Mouse (Mus musculus) heart, embryonic 15.5 days (tissue): ENCODE data around the gene Ulk1. TPM values are rescaled to one million over a fixed set of nuclear protein-coding genes. Genes with fewer than 3 reads are reported as not detected.
A peak's percentile ranks its signal among the peaks of the same experiment; 100 is the strongest.
"Not testable (repeated sequence)": the region's sequence is repeated elsewhere in the genome, so short reads cannot be mapped to it uniquely, and the experiment has no call there.

Source experiments
- ATAC-seq: fragments of 200-750 bp; cut with Nextera tagmentation; replicated peaks from 2 replicates; pipeline ENCODE4 v1.8.0; 2017; ENCODE audit warnings: low read depth, moderate TSS enrichment; ENCODE audit not compliant: insufficient number of reproducible peaks, insufficient read depth, low FRiP score
- H3K27ac ChIP-seq: fragments of 300-500 bp; sonication (generic); 2 replicates; pipeline ENCODE4 v1.5.1; 2015; ENCODE audit warnings: mild to moderate bottlenecking, inconsistent platforms
- H3K27me3 ChIP-seq: fragments of 300-500 bp; sonication (generic); 2 replicates; pipeline ENCODE4 v1.6.1; 2015; ENCODE audit warnings: inconsistent platforms
- H3K36me3 ChIP-seq: fragments of 300-500 bp; sonication (generic); 2 replicates; pipeline ENCODE4 v1.6.1; 2015; ENCODE audit warnings: mild to moderate bottlenecking, inconsistent platforms
- H3K4me1 ChIP-seq: fragments of 300-500 bp; sonication (generic); replicated peaks from 2 replicates; pipeline ENCODE4 v1.6.1; 2015; ENCODE audit warnings: inconsistent platforms
- H3K4me2 ChIP-seq: fragments of 300-500 bp; sonication (generic); 2 replicates; pipeline ENCODE4 v1.6.1; 2015; ENCODE audit warnings: inconsistent platforms, mild to moderate bottlenecking, moderate library complexity
- H3K4me3 ChIP-seq: fragments of 300-500 bp; sonication (generic); 2 replicates; pipeline ENCODE4 v1.5.1; 2015; ENCODE audit warnings: mild to moderate bottlenecking, inconsistent platforms
- H3K9ac ChIP-seq: fragments of 300-500 bp; sonication (generic); 2 replicates; pipeline ENCODE4 v1.6.1; 2015; ENCODE audit warnings: mild to moderate bottlenecking, inconsistent platforms
- H3K9me3 ChIP-seq: fragments of 300-500 bp; sonication (generic); replicated peaks from 2 replicates; pipeline ENCODE4 v1.6.1; 2016; ENCODE audit warnings: inconsistent platforms
- WGBS: fragments of 180-500 bp; shearing (Covaris S2); methylation state at CpG from one replicate; pipeline ENCODE4 v1.1.7; 2015; ENCODE audit warnings: mixed read lengths; 5-methylcytosine and 5-hydroxymethylcytosine counted together
- polyA plus RNA-seq: library from polyadenylated mRNA; unstranded; fragments of >200 nt; fragmentation: Nextera tagmentation; extraction: Ambion mirVana; gene quantifications from 2 replicates; pipeline ENCODE4 v1.2.1, GENCODE M21; 2015

Ulk1 gene
- polyA plus RNA-seq, 1 experiment from 2014 or later: 9.2 TPM

- H3K4me2 ChIP-seq: peak within 1 kb of the TSS; percentile 94
- no peaks in the 10 kb centered on the region for H3K9me3 ChIP-seq
- H3K4me3 ChIP-seq: peak within 1 kb of the TSS; percentile 86
- peaks cover 18% of the 10 kb centered on the region for H3K4me1 ChIP-seq
- peak within 1 kb of the TSS; percentile 67 for H3K27ac ChIP-seq
- H3K9ac ChIP-seq: peak within 1 kb of the TSS; percentile 81
- peaks cover 20% of the 10 kb centered on the region for H3K36me3 ChIP-seq
- H3K27me3 ChIP-seq: no peaks in the 10 kb centered on the region
- 0% methylated on average over 57 of the region's 57 CpGs for WGBS
- peak; percentile 86 for ATAC-seq
Observed at GRCm38 (mm10) chr5:110779998-110780760, 29.7 kb downstream of the Ulk1 start, which contains the start of gene Pus1. Gene Pus1, minus strand, starts transcription at chr5:110780659.

- Histone ChIP-seq H3K27me3 (no peaks in the 10 kb centered on the region), H3K27ac (no peak overlapping the region), H3K4me2 (peak overlapping the region; percentile 94), H3K36me3 (peaks cover 24% of the 10 kb centered on the region), H3K9me3 (no peaks in the 10 kb centered on the region), H3K4me1 (peaks cover 18% of the 10 kb centered on the region), H3K4me3 (peak overlapping the region; percentile 86), H3K9ac (peak overlapping the region; percentile 81)
- WGBS: 19% methylated on average over 15 of the region's 15 CpGs
- no peak for ATAC-seq
Observed at GRCm38 (mm10) chr5:110779276-110779997, 30.5 kb downstream of the Ulk1 start.

GRCm38 (mm10) chr5:110778263-110778662 lies 31.6 kb downstream of the Ulk1 start:
- H3K4me1 ChIP-seq: peaks cover 18% of the 10 kb centered on the region
- no peak overlapping the region for H3K4me2 ChIP-seq
- H3K9ac ChIP-seq: no peak overlapping the region
- H3K9me3 ChIP-seq: no peaks in the 10 kb centered on the region
- no peak overlapping the region for H3K4me3 ChIP-seq
- 82% methylated on average over 12 of the region's 12 CpGs for WGBS
- H3K36me3 ChIP-seq: peaks cover 33% of the 10 kb centered on the region
- no peak overlapping the region for H3K27ac ChIP-seq
- no peaks in the 10 kb centered on the region for H3K27me3 ChIP-seq
- no peak for ATAC-seq

DNA sequence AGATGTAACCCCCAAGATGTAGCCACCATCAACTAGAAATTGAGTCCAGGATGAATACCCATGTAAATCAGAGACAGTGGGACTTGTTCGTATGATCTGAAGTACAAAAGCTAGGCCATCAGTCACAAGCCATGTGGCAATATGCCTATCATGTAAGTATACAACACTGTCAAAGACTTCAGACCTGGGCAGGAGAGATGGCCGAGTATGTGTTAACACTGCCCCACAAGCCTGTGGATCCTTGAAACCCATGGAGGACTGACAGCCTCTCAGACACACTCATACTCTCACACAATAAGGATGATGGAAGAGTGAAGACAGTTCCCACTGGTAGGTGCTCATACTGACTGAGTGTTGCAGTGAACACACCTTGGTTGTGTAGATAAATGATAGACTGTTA lies 33.8 kb downstream of the Ulk1 start:
- Histone ChIP-seq H3K36me3 (peaks cover 43% of the 10 kb centered on the region), H3K27ac (no peak overlapping the region), H3K4me2 (no peak overlapping the region), H3K4me3 (no peak overlapping the region), H3K9ac (no peak overlapping the region), H3K27me3 (no peaks in the 10 kb centered on the region), H3K4me1 (peaks cover 17% of the 10 kb centered on the region), H3K9me3 (no peaks in the 10 kb centered on the region)
- ATAC-seq: no peak
- WGBS: 89% methylated on average over 2 of the region's 2 CpGs

- 90% methylated on average over 11 of the region's 11 CpGs for WGBS
- H3K4me3 ChIP-seq: no peak overlapping the region
Observed at GRCm38 (mm10) chr5:110774511-110774910, 35.4 kb downstream of the Ulk1 start.

GRCm38 (mm10) chr5:110772945-110773344 lies 37.0 kb downstream of the Ulk1 start:
- H3K4me2 ChIP-seq, H3K27ac ChIP-seq, H3K9me3 ChIP-seq, H3K27me3 ChIP-seq, H3K9ac ChIP-seq, H3K4me3 ChIP-seq, ATAC-seq: not testable (repeated sequence)
- WGBS: 88% methylated on average over 10 of the region's 10 CpGs
- Histone ChIP-seq H3K36me3 (peaks cover 43% of the 10 kb centered on the region), H3K4me1 (peaks cover 12% of the 10 kb centered on the region)

More at GRCm38 (mm10) chr5:110774511-110774910, 35.4 kb downstream of the Ulk1 start:
- no peak overlapping the region for H3K9ac ChIP-seq
- H3K4me2 ChIP-seq: no peak overlapping the region
- no peak for ATAC-seq
- H3K4me1 ChIP-seq: peaks cover 8% of the 10 kb centered on the region
- H3K27me3 ChIP-seq: no peaks in the 10 kb centered on the region
- H3K27ac ChIP-seq: no peak overlapping the region
- H3K36me3 ChIP-seq: peaks cover 43% of the 10 kb centered on the region
- no peaks in the 10 kb centered on the region for H3K9me3 ChIP-seq

GRCm38 (mm10) chr5:110770448-110771158 lies 39.3 kb downstream of the Ulk1 start, which contains the start of gene Ep400:
Gene Ep400, minus strand, starts transcription at chr5:110770717.
- H3K4me2 ChIP-seq: peak within 1 kb of the TSS; percentile 76
- peak within 1 kb of the TSS; percentile 97 for H3K27ac ChIP-seq
- no peaks in the 10 kb centered on the region for H3K9me3 ChIP-seq
- WGBS: under 1% methylated on average over 82 of the region's 83 CpGs
- peak within 1 kb of the TSS; percentile 86 for H3K9ac ChIP-seq
- peak; percentile 98 for ATAC-seq
- peaks cover 30% of the 10 kb centered on the region for H3K36me3 ChIP-seq
- H3K4me3 ChIP-seq: peak within 1 kb of the TSS; percentile 95
- H3K27me3 ChIP-seq: no peaks in the 10 kb centered on the region
- H3K4me1 ChIP-seq: peaks cover 12% of the 10 kb centered on the region

- Histone ChIP-seq H3K27ac (peak overlapping the region; percentile 97), H3K4me2 (peak overlapping the region; percentile 76), H3K9ac (peak overlapping the region; percentile 86), H3K27me3 (no peaks in the 10 kb centered on the region), H3K4me1 (peaks cover 12% of the 10 kb centered on the region), H3K4me3 (peak overlapping the region; percentile 95), H3K36me3 (peaks cover 25% of the 10 kb centered on the region), H3K9me3 (no peaks in the 10 kb centered on the region)
- WGBS: under 1% methylated on average over 51 of the region's 58 CpGs
- peak; percentile 41 for ATAC-seq
Observed at GRCm38 (mm10) chr5:110770031-110770445, 39.9 kb downstream of the Ulk1 start.

- H3K36me3 ChIP-seq: peaks cover 18% of the 10 kb centered on the region
- H3K9me3 ChIP-seq: no peaks in the 10 kb centered on the region
- peaks cover 12% of the 10 kb centered on the region for H3K4me1 ChIP-seq
- H3K4me2 ChIP-seq: peak overlapping the region; percentile 76
- ATAC-seq: no peak
- no peaks in the 10 kb centered on the region for H3K27me3 ChIP-seq
- WGBS: 45% methylated on average over 4 of the region's 4 CpGs
- peak overlapping the region; percentile 86 for H3K9ac ChIP-seq
- 0 out of 2 replicates have a peak overlapping the region, but pooled peaks have one; percentile 97 for H3K27ac ChIP-seq
- H3K4me3 ChIP-seq: peak overlapping the region; percentile 95
Observed at GRCm38 (mm10) chr5:110769272-110769671, 40.6 kb downstream of the Ulk1 start.

GRCm38 (mm10) chr5:110763890-110764289 lies 46.0 kb downstream of the Ulk1 start:
- Histone ChIP-seq H3K27ac (no peak overlapping the region), H3K9ac (no peak overlapping the region), H3K9me3 (no peaks in the 10 kb centered on the region), H3K4me3 (no peak overlapping the region), H3K4me2 (no peak overlapping the region), H3K27me3 (no peaks in the 10 kb centered on the region), H3K36me3 (no peaks in the 10 kb centered on the region), H3K4me1 (peaks cover 9% of the 10 kb centered on the region)
- ATAC-seq: no peak
- 91% methylated on average over 8 of the region's 8 CpGs for WGBS

GRCm38 (mm10) chr5:110745021-110745420 lies 64.9 kb downstream of the Ulk1 start:
- Histone ChIP-seq H3K4me3 (no peak overlapping the region), H3K27me3 (no peaks in the 10 kb centered on the region), H3K9ac (no peak overlapping the region), H3K27ac (no peak overlapping the region), H3K36me3 (peaks cover 4% of the 10 kb centered on the region; the same call in 1 of the 2 replicates), H3K4me1 (no peaks in the 10 kb centered on the region), H3K9me3 (no peaks in the 10 kb centered on the region), H3K4me2 (no peak overlapping the region)
- 80% methylated on average over 1 of the region's 1 CpGs for WGBS
- no peak for ATAC-seq
